Mouse (Mus musculus) CH12.LX (cell line): ENCODE data around the gene Wdr75. TPM values are rescaled to one million over a fixed set of nuclear protein-coding genes. Genes with fewer than 3 reads are reported as not detected.

Experiments used
- DNase-seq: peaks from one replicate; pipeline ENCODE4 v3.0.0-alpha.2; 2013; ENCODE audit errors: extremely low read depth
- H3K27ac ChIP-seq: 2 replicates; pipeline ENCODE4 v1.5.1; 2012; ENCODE audit warnings: low read depth, mild to moderate bottlenecking, control low read depth, moderate library complexity; ENCODE audit not compliant: insufficient read depth
- H3K27me3 ChIP-seq: replicated peaks from 2 replicates; pipeline ENCODE3; 2012; ENCODE audit warnings: inconsistent platforms
- H3K36me3 ChIP-seq, 2 experiments: replicated peaks in 1 of 2; 2 replicates each; pipeline versions ENCODE3 to v1.6.1; 2012; ENCODE audit warnings: inconsistent platforms in 1 of 2, low read length in 1 of 2, mild to moderate bottlenecking in 1 of 2, mixed read lengths in 1 of 2, moderate library complexity in 1 of 2; ENCODE audit not compliant: control insufficient read depth in 1 of 2, insufficient read depth in 1 of 2
- H3K4me1 ChIP-seq, 2 experiments: 2 replicates each; pipeline ENCODE4 v1.6.1; 2012; ENCODE audit warnings: inconsistent platforms in 1 of 2, moderate library complexity in 1 of 2; ENCODE audit not compliant: insufficient read depth in 2 of 2, control insufficient read depth in 1 of 2
- H3K4me2 ChIP-seq: 2 replicates; pipeline ENCODE4 v1.6.1; 2012; ENCODE audit warnings: low read depth, mild to moderate bottlenecking, control low read depth; ENCODE audit not compliant: poor library complexity, insufficient read depth, severe bottlenecking
- H3K4me3 ChIP-seq, 3 experiments: fragments of 150-350 bp in 1 of 3; sonication (generic) in 1 of 3; replicated peaks in 1 of 3; 2 replicates each; pipeline versions ENCODE3 to v1.5.1; 2011 to 2012; ENCODE audit warnings: low read depth in 2 of 3, low read length in 2 of 3, mild to moderate bottlenecking in 2 of 3, moderate library complexity in 2 of 3, control low read depth in 1 of 3, improper control_type of control experiment in 1 of 3, inconsistent platforms in 1 of 3, mixed read lengths in 1 of 3; ENCODE audit not compliant: poor library complexity in 1 of 3
- H3K79me2 ChIP-seq: replicated peaks from 2 replicates; pipeline ENCODE4 v1.6.1; 2012; ENCODE audit warnings: mild to moderate bottlenecking, moderate library complexity; ENCODE audit not compliant: control insufficient read depth, poor library complexity, insufficient read depth, severe bottlenecking; ENCODE audit errors: extremely low read depth
- H3K9ac ChIP-seq: 2 replicates; pipeline ENCODE4 v1.6.1; 2012; ENCODE audit warnings: low read depth, mild to moderate bottlenecking, control low read depth, moderate library complexity; ENCODE audit not compliant: insufficient read depth
- H3K9me3 ChIP-seq: replicated peaks from 2 replicates; pipeline ENCODE3; 2012; ENCODE audit warnings: low read length, inconsistent platforms, mixed read lengths
- BHLHE40 ChIP-seq: IDR thresholded peaks from 2 replicates; pipeline ENCODE4 v1.6.1; 2011; ENCODE audit warnings: mild to moderate bottlenecking, low read depth, low read length, improper control_type of control experiment
- CHD1 ChIP-seq: IDR thresholded peaks from 2 replicates; pipeline ENCODE4 v1.6.1; 2012; ENCODE audit warnings: low read depth, low read length, improper control_type of control experiment, inconsistent platforms
- E2F4 ChIP-seq: IDR thresholded peaks from 2 replicates; pipeline ENCODE4 v1.6.1; 2011; ENCODE audit warnings: low read depth, low read length, improper control_type of control experiment; ENCODE audit not compliant: insufficient replicate concordance
- ELF1 ChIP-seq: IDR thresholded peaks from 2 replicates; pipeline ENCODE4 v1.6.1; 2014; ENCODE audit warnings: low read depth, mild to moderate bottlenecking, inconsistent platforms, low read length, improper control_type of control experiment
- ETS1 ChIP-seq: conservative IDR thresholded peaks from 2 replicates; pipeline ENCODE4 v1.6.1; 2012; ENCODE audit warnings: low read depth, mild to moderate bottlenecking, inconsistent platforms, low read length, improper control_type of control experiment, moderate library complexity
- HCFC1 ChIP-seq: IDR thresholded peaks from 2 replicates; pipeline ENCODE4 v1.6.1; 2012; ENCODE audit warnings: low read depth, mild to moderate bottlenecking, inconsistent platforms, low read length, improper control_type of control experiment
- JUN ChIP-seq: IDR thresholded peaks from 2 replicates; pipeline ENCODE4 v1.6.1; 2011; ENCODE audit warnings: low read depth, mild to moderate bottlenecking, low read length, improper control_type of control experiment, moderate library complexity; ENCODE audit not compliant: insufficient read depth
- MAFK ChIP-seq: IDR thresholded peaks from 2 replicates; pipeline ENCODE4 v1.6.1; 2011; ENCODE audit warnings: low read length, improper control_type of control experiment; ENCODE audit not compliant: insufficient replicate concordance
- MAZ ChIP-seq: IDR thresholded peaks from 2 replicates; pipeline ENCODE4 v1.6.1; 2012; ENCODE audit warnings: low read depth, mild to moderate bottlenecking, inconsistent platforms, low read length, improper control_type of control experiment, moderate library complexity
- MEF2A ChIP-seq: IDR thresholded peaks from 2 replicates; pipeline ENCODE4 v1.6.1; 2014; ENCODE audit warnings: low read depth, mild to moderate bottlenecking, inconsistent platforms, low read length, improper control_type of control experiment, borderline replicate concordance
- MXI1 ChIP-seq: IDR thresholded peaks from 2 replicates; pipeline ENCODE4 v1.6.1; 2011; ENCODE audit warnings: mild to moderate bottlenecking, low read depth, low read length, improper control_type of control experiment
- NELFE ChIP-seq: IDR thresholded peaks from 2 replicates; pipeline ENCODE4 v1.6.1; 2011; ENCODE audit warnings: low read depth, low read length, improper control_type of control experiment
- PAX5 ChIP-seq: IDR thresholded peaks from 2 replicates; pipeline ENCODE4 v1.6.1; 2012; ENCODE audit warnings: low read length, inconsistent platforms, mixed read lengths
- RCOR1 ChIP-seq: conservative IDR thresholded peaks from 2 replicates; pipeline ENCODE4 v1.6.1; 2012; ENCODE audit warnings: low read depth, mild to moderate bottlenecking, inconsistent platforms, low read length, improper control_type of control experiment
- SIN3A ChIP-seq: IDR thresholded peaks from 2 replicates; pipeline ENCODE4 v1.6.1; 2012; ENCODE audit warnings: low read length, improper control_type of control experiment, inconsistent platforms
- SMC3 ChIP-seq: IDR thresholded peaks from 2 replicates; pipeline ENCODE4 v1.6.1; 2011; ENCODE audit warnings: low read depth, low read length, improper control_type of control experiment
- TBP ChIP-seq: conservative IDR thresholded peaks from 2 replicates; pipeline ENCODE4 v1.6.1; 2011; ENCODE audit warnings: low read depth, low read length, improper control_type of control experiment
- TCF12 ChIP-seq: IDR thresholded peaks from 2 replicates; pipeline ENCODE4 v1.6.1; 2014; ENCODE audit warnings: low read depth, mild to moderate bottlenecking, inconsistent platforms, low read length, improper control_type of control experiment
- UBTF ChIP-seq: IDR thresholded peaks from 2 replicates; pipeline ENCODE4 v1.6.1; 2012; ENCODE audit warnings: low read depth, mild to moderate bottlenecking, inconsistent platforms, low read length, improper control_type of control experiment, moderate library complexity
- USF2 ChIP-seq: conservative IDR thresholded peaks from 2 replicates; pipeline ENCODE4 v1.6.1; 2011; ENCODE audit warnings: low read depth, low read length, improper control_type of control experiment
- ZKSCAN1 ChIP-seq: IDR thresholded peaks from 2 replicates; pipeline ENCODE4 v1.6.1; 2012; ENCODE audit warnings: low read depth, inconsistent platforms, low read length, improper control_type of control experiment, borderline replicate concordance
- ZNF384 ChIP-seq: IDR thresholded peaks from 2 replicates; pipeline ENCODE4 v1.6.1; 2012; ENCODE audit warnings: low read depth, low read length, improper control_type of control experiment, inconsistent platforms
- dilution Hi-C: fragments of 300-500 bp; cut with MboI; formaldehyde crosslinking; loops from 2 replicates; pipeline ENCODE4 v1.14.3; 2020; ENCODE audit warnings: low sequenced_read_pairs; ENCODE audit not compliant: extremely low pct_unique_long_range_greater_than_20kb, extremely low pct_ligation_motif_present
- in situ Hi-C: fragments of 300-500 bp; cut with MboI; formaldehyde crosslinking; loops from 3 replicates; pipeline ENCODE4 v1.14.3; 2019; ENCODE audit warnings: low sequenced_read_pairs, low pct_ligation_motif_present, low pct_unique_long_range_greater_than_20kb, mixed read lengths
- polyA plus RNA-seq: library from polyadenylated mRNA; unstranded; fragments of >175 nt; gene quantifications from 2 replicates; pipeline ENCODE4 v1.2.1, GENCODE M21; 2012; ENCODE audit warnings: low read depth; ENCODE audit not compliant: insufficient read length
- total RNA-seq, 2 experiments: library from RNA; depleted of rRNA; stranded (reverse); fragments of 300-350 nt in 1 of 2; fragments of >200 nt in 1 of 2; gene quantifications; 2 replicates each; pipeline ENCODE4 v1.2.3; 2012 to 2014

The Wdr75 gene
- total and polyA plus RNA-seq, 3 experiments: 127 to 236 (median 204) TPM

- no peak overlapping the region for H3K4me2 ChIP-seq
- TF ChIP-seq MAFK (no peak), ELF1 (no peak), MAZ (no peak), ZKSCAN1 (no peak), USF2 (no peak), CHD1 (no peak), UBTF (no peak), ETS1 (no peak), HCFC1 (no peak)
- no peak for DNase-seq
- in situ Hi-C loops (loop anchor here (25.0 kb wide), 1 partner anchor 1021 kb away; no protein-coding TSS in a partner anchor), dilution Hi-C loops (no loop called here)
- H3K4me3 ChIP-seq: no peak overlapping the region
- H3K36me3 ChIP-seq: no peaks in the 10 kb centered on the region
- H3K27ac ChIP-seq: no peak overlapping the region
- no peak overlapping the region for H3K9ac ChIP-seq
- H3K79me2 ChIP-seq: no peaks in the 10 kb centered on the region
- H3K4me1 ChIP-seq: no peaks in the 10 kb centered on the region
- H3K27me3 ChIP-seq: no peaks in the 10 kb centered on the region
- no peaks in the 10 kb centered on the region for H3K9me3 ChIP-seq
Measured at GRCm38 (mm10) chr1:45758011-45758410, 37.0 kb upstream of the Wdr75 start.

GRCm38 (mm10) chr1:45760667-45761467, 34.1 kb upstream of the Wdr75 start:
- no peaks in the 10 kb centered on the region for H3K4me1 ChIP-seq
- in situ Hi-C loops: loop anchor here (25.0 kb wide), 1 partner anchor 1024 kb away; no protein-coding TSS in a partner anchor
- dilution Hi-C loops: no loop called here
- H3K4me2 ChIP-seq: no peak overlapping the region
- no peak overlapping the region for H3K4me3 ChIP-seq
- H3K9ac ChIP-seq: no peak overlapping the region
- no peaks in the 10 kb centered on the region for H3K36me3 ChIP-seq
- H3K27me3 ChIP-seq: no peaks in the 10 kb centered on the region
- H3K79me2 ChIP-seq: no peaks in the 10 kb centered on the region
- no peak for DNase-seq
- H3K27ac ChIP-seq: no peak overlapping the region
- no peaks in the 10 kb centered on the region for H3K9me3 ChIP-seq
- TF ChIP-seq CHD1 (no peak), E2F4 (no peak), BHLHE40 (no peak), ZNF384 (no peak), SIN3A (no peak), RCOR1 (no peak), JUN (no peak), MAFK (no peak), SMC3 (no peak), TBP (no peak), TCF12 (no peak), NELFE (no peak), MAZ (no peak), PAX5 (no peak), MEF2A (no peak), MXI1 (no peak), ELF1 (no peak)
